Mouse (Mus musculus): Measurements from ENCODE around the gene Sult5a1. TPM values are rescaled to one million over a fixed set of nuclear protein-coding genes. Genes with fewer than 3 reads are reported as not detected.

The Sult5a1 gene
- polyA plus RNA-seq, 1 experiment from 2014 or later: 4.0 TPM

DNA sequence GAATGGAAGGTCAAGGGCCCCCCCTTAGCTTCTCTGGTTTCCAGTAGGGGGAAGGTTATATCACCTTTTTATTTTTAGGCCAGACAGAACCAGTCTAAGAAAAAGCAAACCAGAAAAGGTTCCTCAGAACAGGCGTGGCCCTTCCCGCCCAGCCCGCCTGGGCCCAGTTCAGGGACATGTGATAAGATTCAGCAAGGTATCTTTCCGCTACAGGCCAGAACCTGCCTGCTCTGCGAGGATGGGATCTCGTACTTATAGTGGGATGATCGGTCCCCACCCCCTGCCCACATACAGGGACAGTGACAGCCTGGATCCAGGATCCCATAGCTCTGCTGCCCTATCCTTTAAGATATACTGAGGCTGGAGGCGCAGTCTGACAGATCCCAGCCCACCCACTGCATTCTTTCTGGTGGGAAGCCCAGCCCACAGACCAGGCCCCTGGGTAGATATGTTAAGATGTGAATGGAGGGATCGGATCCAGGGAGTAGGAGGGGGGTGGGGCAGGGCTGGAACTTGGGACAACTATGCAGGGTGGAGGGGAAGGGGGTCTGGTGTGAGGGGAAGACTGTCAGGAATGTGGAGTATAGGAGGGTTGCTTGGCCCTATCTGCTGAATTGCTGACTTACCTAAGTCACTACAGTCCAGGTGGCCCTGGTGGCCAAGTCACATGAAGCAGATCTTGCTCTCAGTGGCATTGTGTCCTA is 1.9 kb downstream of the Sult5a1 start:
- H3K27me3 ChIP-seq (ENCODE audit: insufficient read depth, low read length): no peaks in the 10 kb centered on the region
- DNase-seq (no peak), ATAC-seq (peak; percentile 70)
- H3K4me3 ChIP-seq (ENCODE audit: low read depth, low read length): no peak overlapping the region
- no peak overlapping the region for H3K27ac ChIP-seq (ENCODE audit: low read depth)
- TF ChIP-seq EP300 (IDR thresholded peaks at IDR 0.05; ENCODE audit: low read depth) (peak; percentile 59; the same call in 1 of the 2 replicates), CTCF (IDR thresholded peaks at IDR 0.05; ENCODE audit: low read depth) (no peak)
- no peak overlapping the region for H3K4me2 ChIP-seq (ENCODE audit: low read depth, low read length)
- no peaks in the 10 kb centered on the region for H3K36me3 ChIP-seq (replicated peaks; ENCODE audit: insufficient read depth, low read length)
- no peaks in the 10 kb centered on the region for H3K9me3 ChIP-seq (ENCODE audit: low read length)
- 61% methylated on average over 9 of the region's 9 CpGs for WGBS (ENCODE audit: insufficient replicate concordance)
- H3K4me1 ChIP-seq (ENCODE audit: insufficient read depth): peaks cover 13% of the 10 kb centered on the region; the same call in 1 of the 2 replicates
- H3K9ac ChIP-seq (replicated peaks): no peak overlapping the region

DNA sequence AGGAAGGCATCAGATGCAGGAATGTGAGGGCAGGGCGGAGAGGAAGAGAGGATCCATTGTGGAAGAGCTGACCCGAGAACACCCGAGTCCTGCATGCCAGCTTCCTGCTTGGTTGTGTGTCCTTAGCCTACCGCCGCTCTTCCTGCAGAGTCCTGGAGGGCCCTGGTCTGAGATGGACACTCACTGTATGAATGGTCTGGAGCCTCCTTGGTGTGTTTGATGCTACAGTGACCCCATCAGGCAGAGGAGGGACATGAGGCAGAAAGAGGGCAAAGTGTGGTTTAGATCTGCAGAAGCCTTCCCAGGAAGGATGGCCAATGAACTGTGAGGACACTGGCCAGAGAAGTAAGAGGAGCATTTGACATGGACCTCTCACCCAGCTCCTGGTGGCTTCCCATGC is 2.9 kb downstream of the Sult5a1 start:
- Histone ChIP-seq H3K36me3 (replicated peaks; ENCODE audit: insufficient read depth, low read length) (no peaks in the 10 kb centered on the region), H3K4me3 (ENCODE audit: low read depth, low read length) (no peak overlapping the region), H3K27ac (ENCODE audit: low read depth) (no peak overlapping the region), H3K9me3 (ENCODE audit: low read length) (no peaks in the 10 kb centered on the region), H3K4me1 (ENCODE audit: insufficient read depth) (peaks cover 13% of the 10 kb centered on the region; the same call in 1 of the 2 replicates), H3K4me2 (ENCODE audit: low read depth, low read length) (no peak overlapping the region), H3K9ac (replicated peaks) (no peak overlapping the region), H3K27me3 (ENCODE audit: insufficient read depth, low read length) (no peaks in the 10 kb centered on the region)
- 74% methylated on average over 5 of the region's 5 CpGs for WGBS (ENCODE audit: insufficient replicate concordance)
- DNase-seq (peak; percentile 15), ATAC-seq (no peak)
- TF ChIP-seq CTCF (IDR thresholded peaks at IDR 0.05; ENCODE audit: low read depth): peak; percentile 70
- TF ChIP-seq EP300 (IDR thresholded peaks at IDR 0.05; ENCODE audit: low read depth): no peak

GRCm38 (mm10) chr8:123150737-123151171 is 7.4 kb downstream of the Sult5a1 start:
- no peak for DNase-seq
- WGBS (ENCODE audit: insufficient replicate concordance): 42% methylated on average over 9 of the region's 9 CpGs
- no peaks in the 10 kb centered on the region for H3K9me3 ChIP-seq (ENCODE audit: low read length)
- no peak for ATAC-seq
- no peak overlapping the region for H3K27ac ChIP-seq (ENCODE audit: low read depth)
- H3K4me2 ChIP-seq (ENCODE audit: low read depth, low read length): no peak overlapping the region
- no peaks in the 10 kb centered on the region for H3K27me3 ChIP-seq (ENCODE audit: insufficient read depth, low read length)
- H3K4me3 ChIP-seq (ENCODE audit: low read depth, low read length): no peak overlapping the region
- no peak for TF ChIP-seq EP300 (IDR thresholded peaks at IDR 0.05; ENCODE audit: low read depth)
- TF ChIP-seq CTCF (IDR thresholded peaks at IDR 0.05; ENCODE audit: low read depth): no peak
- H3K36me3 ChIP-seq (replicated peaks; ENCODE audit: insufficient read depth, low read length): no peaks in the 10 kb centered on the region
- no peak overlapping the region for H3K9ac ChIP-seq (replicated peaks)
- 0 out of 2 replicates have a peak, but pooled peaks cover 4% of the 10 kb centered on the region for H3K4me1 ChIP-seq (ENCODE audit: insufficient read depth)

- ATAC-seq (no peak), DNase-seq (no peak)
- H3K27me3 ChIP-seq (ENCODE audit: insufficient read depth, low read length): no peaks in the 10 kb centered on the region
- no peak overlapping the region for H3K4me3 ChIP-seq (ENCODE audit: low read depth, low read length)
- H3K4me2 ChIP-seq (ENCODE audit: low read depth, low read length): no peak overlapping the region
- TF ChIP-seq CTCF (IDR thresholded peaks at IDR 0.05; ENCODE audit: low read depth): no peak
- no peak for TF ChIP-seq EP300 (IDR thresholded peaks at IDR 0.05; ENCODE audit: low read depth)
- H3K27ac ChIP-seq (ENCODE audit: low read depth): no peak overlapping the region
- WGBS (ENCODE audit: insufficient replicate concordance): 82% methylated on average over 7 of the region's 7 CpGs
- H3K4me1 ChIP-seq (ENCODE audit: insufficient read depth): no peaks in the 10 kb centered on the region
- no peak overlapping the region for H3K9ac ChIP-seq (replicated peaks)
- H3K36me3 ChIP-seq (replicated peaks; ENCODE audit: insufficient read depth, low read length): no peaks in the 10 kb centered on the region
- H3K9me3 ChIP-seq (ENCODE audit: low read length): no peaks in the 10 kb centered on the region
These were observed 11.7 kb downstream of the Sult5a1 start for GRCm38 (mm10) chr8:123146390-123146789.

DNA sequence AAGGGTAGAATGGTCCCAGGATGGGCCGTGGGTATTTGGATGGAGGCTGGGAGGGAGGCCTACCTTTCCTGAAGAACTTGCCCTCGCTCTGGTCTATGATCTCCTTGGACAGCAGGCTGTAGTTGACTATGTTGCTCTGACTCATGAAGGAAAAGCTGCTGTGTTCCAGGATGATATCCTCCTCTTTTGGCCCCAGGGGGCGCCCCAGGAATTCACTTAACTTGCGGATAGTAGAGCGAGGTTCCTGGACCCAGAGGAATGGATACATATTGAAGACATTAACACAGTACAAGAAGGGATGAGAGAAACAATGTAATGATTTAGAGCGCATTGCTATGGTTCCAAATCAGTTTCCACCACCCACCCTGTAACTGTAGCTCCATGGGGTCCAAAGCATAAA is 12.8 kb downstream of the Sult5a1 start:
- no peaks in the 10 kb centered on the region for H3K27me3 ChIP-seq (ENCODE audit: insufficient read depth, low read length)
- 48% methylated on average over 6 of the region's 6 CpGs for WGBS (ENCODE audit: insufficient replicate concordance)
- H3K9ac ChIP-seq (replicated peaks): no peak overlapping the region
- no peaks in the 10 kb centered on the region for H3K4me1 ChIP-seq (ENCODE audit: insufficient read depth)
- ATAC-seq: no peak; the same call in 1 of the 2 replicates
- no peak overlapping the region for H3K4me3 ChIP-seq (ENCODE audit: low read depth, low read length)
- TF ChIP-seq CTCF (IDR thresholded peaks at IDR 0.05; ENCODE audit: low read depth) (peak; percentile 68), EP300 (IDR thresholded peaks at IDR 0.05; ENCODE audit: low read depth) (no peak)
- H3K9me3 ChIP-seq (ENCODE audit: low read length): no peaks in the 10 kb centered on the region
- no peak overlapping the region for H3K27ac ChIP-seq (ENCODE audit: low read depth)
- H3K4me2 ChIP-seq (ENCODE audit: low read depth, low read length): no peak overlapping the region
- H3K36me3 ChIP-seq (replicated peaks; ENCODE audit: insufficient read depth, low read length): no peaks in the 10 kb centered on the region
- peak; percentile 55 for DNase-seq

DNA sequence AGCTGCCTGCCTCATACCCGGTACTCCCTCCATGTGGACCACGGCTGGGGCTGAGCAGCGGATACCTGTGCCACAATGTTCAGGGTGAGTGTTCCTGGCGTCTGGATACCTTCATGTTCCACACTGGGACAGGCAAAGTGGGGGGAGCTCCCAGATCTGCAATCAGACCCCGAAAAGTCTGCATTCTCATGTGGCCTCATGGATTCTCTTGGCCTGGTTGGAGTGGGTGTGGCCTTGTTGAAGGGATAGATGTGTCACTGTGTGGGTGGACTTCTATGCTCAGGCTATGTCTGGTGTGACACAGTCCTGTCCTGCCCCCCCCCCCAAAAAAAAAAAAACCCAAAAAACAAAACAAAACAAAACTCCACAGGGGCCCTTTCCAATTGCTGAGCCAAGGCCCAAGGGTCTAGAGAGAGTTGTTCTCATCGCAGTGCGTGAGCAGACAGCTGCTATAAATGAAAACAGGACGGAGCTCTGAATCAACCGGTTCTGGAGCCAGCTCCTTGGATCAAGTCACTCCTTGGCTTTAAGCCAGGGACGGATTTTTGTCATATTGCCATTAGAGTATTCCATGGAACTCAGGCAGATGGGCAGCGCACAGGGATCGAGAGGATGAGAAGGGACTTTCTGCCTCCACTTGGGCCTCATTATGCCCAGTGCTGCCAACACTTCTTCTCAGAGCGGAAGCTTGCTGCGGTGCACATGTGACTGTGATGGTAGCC is 16.2 kb downstream of the Sult5a1 start:
- ATAC-seq (no peak), DNase-seq (no peak)
- no peak for TF ChIP-seq CTCF (IDR thresholded peaks at IDR 0.05; ENCODE audit: low read depth)
- TF ChIP-seq EP300 (IDR thresholded peaks at IDR 0.05; ENCODE audit: low read depth): no peak
- H3K9ac ChIP-seq (replicated peaks): no peak overlapping the region
- H3K4me2 ChIP-seq (ENCODE audit: low read depth, low read length): no peak overlapping the region
- no peaks in the 10 kb centered on the region for H3K9me3 ChIP-seq (ENCODE audit: low read length)
- H3K27ac ChIP-seq (ENCODE audit: low read depth): no peak overlapping the region
- H3K4me3 ChIP-seq (ENCODE audit: low read depth, low read length): no peak overlapping the region
- no peaks in the 10 kb centered on the region for H3K36me3 ChIP-seq (replicated peaks; ENCODE audit: insufficient read depth, low read length)
- 84% methylated on average over 14 of the region's 14 CpGs for WGBS (ENCODE audit: insufficient replicate concordance)
- H3K4me1 ChIP-seq (ENCODE audit: insufficient read depth): no peaks in the 10 kb centered on the region
- H3K27me3 ChIP-seq (ENCODE audit: insufficient read depth, low read length): 0 out of 2 replicates have a peak, but pooled peaks cover 3% of the 10 kb centered on the region
